Mouse (Mus musculus): ENCODE results near the gene Met. TPM values are rescaled to one million over a fixed set of nuclear protein-coding genes. Genes with fewer than 3 reads are reported as not detected.

Met gene
- total and polyA plus RNA-seq, 2 experiments from 2014 or later: 1.1 to 4.5 TPM

DNA sequence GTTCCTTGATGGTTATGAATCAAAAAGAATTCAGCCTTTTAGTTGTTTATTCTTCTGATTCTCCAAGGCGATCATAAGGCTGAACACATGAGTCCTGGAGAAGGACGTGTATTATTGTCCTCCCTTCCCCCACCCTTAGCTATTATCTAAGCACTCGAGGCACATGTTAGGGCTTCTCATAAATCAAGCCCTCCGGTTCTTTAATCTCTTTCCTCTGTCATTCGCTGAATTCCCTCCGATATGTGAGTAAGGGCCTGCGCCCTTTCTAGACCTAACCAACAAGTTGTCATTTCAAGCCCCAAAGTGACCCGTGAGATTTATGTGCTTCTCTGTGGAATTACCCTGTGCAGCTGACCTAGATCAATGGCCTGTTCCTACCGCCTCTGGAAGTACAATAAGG is 81.9 kb downstream of the Met start:
- no peaks in the 10 kb centered on the region for H3K27me3 ChIP-seq (ENCODE audit: insufficient read depth, low read length)
- H3K27ac ChIP-seq: no peak overlapping the region
- no peaks in the 10 kb centered on the region for H3K9me3 ChIP-seq (ENCODE audit: low read length)
- H3K4me1 ChIP-seq (ENCODE audit: insufficient read depth, low read length): no peaks in the 10 kb centered on the region
- no peak for DNase-seq (ENCODE audit: low spot score)
- no peak overlapping the region for H3K4me3 ChIP-seq (ENCODE audit: low read length)
- H3K36me3 ChIP-seq (ENCODE audit: insufficient read depth, low read length): no peaks in the 10 kb centered on the region
- no peak overlapping the region for H3K9ac ChIP-seq (replicated peaks; ENCODE audit: low read length)
- no peak for TF ChIP-seq CTCF (IDR thresholded peaks at IDR 0.05; ENCODE audit: low read depth)
- H3K4me2 ChIP-seq (ENCODE audit: low read depth, low read length): no peak overlapping the region
- 82% methylated on average over 9 of the region's 9 CpGs for WGBS
- no peak for ATAC-seq

DNA sequence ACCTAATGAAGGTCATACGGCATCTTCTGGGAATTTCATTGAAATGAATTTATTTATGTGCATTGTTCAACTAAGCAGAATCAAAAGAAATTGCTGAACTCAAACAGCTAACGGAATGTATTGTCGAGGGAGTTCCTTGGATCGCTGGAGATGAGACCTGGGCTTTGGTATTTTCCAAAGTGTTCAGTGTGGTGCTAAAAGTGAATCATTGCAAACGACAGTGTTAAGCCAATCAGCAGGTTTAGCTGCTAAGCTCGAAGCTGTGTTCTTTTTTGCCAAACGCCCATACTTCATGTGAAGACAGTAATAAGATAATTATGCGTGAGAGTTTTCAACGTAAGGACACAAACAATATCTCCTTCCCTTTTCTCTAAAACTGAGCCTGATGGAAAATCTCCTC is 82.7 kb downstream of the Met start:
- Histone ChIP-seq H3K9ac (replicated peaks; ENCODE audit: low read length) (no peak overlapping the region), H3K4me2 (ENCODE audit: low read depth, low read length) (no peak overlapping the region), H3K27ac (no peak overlapping the region), H3K27me3 (ENCODE audit: insufficient read depth, low read length) (no peaks in the 10 kb centered on the region), H3K4me1 (ENCODE audit: insufficient read depth, low read length) (no peaks in the 10 kb centered on the region), H3K9me3 (ENCODE audit: low read length) (no peaks in the 10 kb centered on the region), H3K4me3 (ENCODE audit: low read length) (no peak overlapping the region), H3K36me3 (ENCODE audit: insufficient read depth, low read length) (no peaks in the 10 kb centered on the region)
- WGBS: 56% methylated on average over 9 of the region's 9 CpGs
- TF ChIP-seq CTCF (IDR thresholded peaks at IDR 0.05; ENCODE audit: low read depth): no peak
- DNase-seq (ENCODE audit: low spot score) (no peak), ATAC-seq (no peak)

DNA sequence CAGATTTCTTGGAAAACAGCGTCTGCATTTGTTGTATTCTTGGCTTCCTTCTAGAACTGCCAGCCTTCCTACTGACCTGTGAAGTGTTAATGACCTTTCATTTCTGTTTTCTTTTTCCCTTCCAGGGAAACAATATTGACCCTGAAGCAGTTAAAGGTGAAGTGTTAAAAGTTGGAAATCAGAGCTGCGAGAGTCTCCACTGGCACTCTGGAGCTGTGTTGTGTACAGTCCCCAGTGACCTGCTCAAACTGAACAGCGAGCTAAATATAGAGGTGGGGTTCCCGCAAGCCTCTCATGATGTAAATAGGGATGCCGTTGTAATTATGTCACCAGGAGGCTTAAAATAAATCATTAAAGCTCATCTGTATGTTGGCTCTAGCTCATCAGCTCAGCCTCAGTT is 83.2 kb downstream of the Met start:
- H3K27me3 ChIP-seq (ENCODE audit: insufficient read depth, low read length): no peaks in the 10 kb centered on the region
- H3K27ac ChIP-seq: no peak overlapping the region
- H3K4me3 ChIP-seq (ENCODE audit: low read length): no peak overlapping the region
- 37% methylated on average over 5 of the region's 5 CpGs for WGBS
- ATAC-seq (no peak), DNase-seq (ENCODE audit: low spot score) (no peak)
- H3K4me1 ChIP-seq (ENCODE audit: insufficient read depth, low read length): no peaks in the 10 kb centered on the region
- H3K4me2 ChIP-seq (ENCODE audit: low read depth, low read length): no peak overlapping the region
- TF ChIP-seq CTCF (IDR thresholded peaks at IDR 0.05; ENCODE audit: low read depth): no peak
- no peaks in the 10 kb centered on the region for H3K9me3 ChIP-seq (ENCODE audit: low read length)
- no peaks in the 10 kb centered on the region for H3K36me3 ChIP-seq (ENCODE audit: insufficient read depth, low read length)
- no peak overlapping the region for H3K9ac ChIP-seq (replicated peaks; ENCODE audit: low read length)

DNA sequence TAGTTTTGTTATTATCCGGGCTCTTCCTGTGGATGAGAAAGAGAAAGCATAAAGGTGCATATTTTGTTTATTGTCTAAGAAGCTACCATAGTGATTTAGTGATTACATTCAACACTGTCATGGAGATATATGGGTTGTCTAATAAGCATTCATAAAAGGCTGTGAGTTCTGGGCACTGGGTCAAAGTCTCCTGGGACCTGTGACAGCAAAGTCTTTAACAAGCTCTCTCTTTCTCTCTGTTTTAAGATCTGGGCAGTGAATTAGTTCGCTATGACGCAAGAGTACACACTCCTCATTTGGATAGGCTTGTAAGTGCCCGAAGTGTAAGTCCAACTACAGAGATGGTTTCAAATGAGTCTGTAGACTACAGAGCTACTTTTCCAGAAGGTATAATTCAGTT is 85.2 kb downstream of the Met start:
- Histone ChIP-seq H3K9me3 (ENCODE audit: low read length) (no peaks in the 10 kb centered on the region), H3K4me1 (ENCODE audit: insufficient read depth, low read length) (no peaks in the 10 kb centered on the region), H3K4me2 (ENCODE audit: low read depth, low read length) (no peak overlapping the region), H3K36me3 (ENCODE audit: insufficient read depth, low read length) (no peaks in the 10 kb centered on the region), H3K27me3 (ENCODE audit: insufficient read depth, low read length) (no peaks in the 10 kb centered on the region), H3K9ac (replicated peaks; ENCODE audit: low read length) (no peak overlapping the region), H3K4me3 (ENCODE audit: low read length) (no peak overlapping the region), H3K27ac (no peak overlapping the region)
- whole genome bisulfite sequencing: 64% methylated on average over 4 of the region's 4 CpGs
- ATAC-seq (peak; percentile 56; the same call in 1 of the 2 replicates), DNase-seq (ENCODE audit: low spot score) (peak; percentile 24)
- no peak for TF ChIP-seq CTCF (IDR thresholded peaks at IDR 0.05; ENCODE audit: low read depth)

DNA sequence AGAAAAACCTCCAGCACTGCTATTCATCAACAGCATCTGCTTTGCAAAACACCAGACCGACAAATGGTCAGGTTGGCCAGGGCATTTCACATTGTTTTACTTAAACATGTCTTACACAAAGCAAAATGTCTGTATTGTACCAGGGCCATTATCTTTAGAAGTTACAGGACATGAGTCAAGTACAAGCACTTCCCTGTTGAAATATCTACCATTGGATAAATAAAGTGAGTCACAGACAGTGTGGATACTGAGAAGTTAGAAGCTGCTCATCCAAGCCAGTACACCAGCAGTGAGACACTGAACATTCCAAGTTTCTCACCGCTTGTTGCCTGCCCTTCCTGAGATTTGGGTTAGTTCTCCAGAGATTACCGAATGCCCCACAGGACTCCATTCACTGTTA is 86.0 kb downstream of the Met start:
- no peak overlapping the region for H3K4me3 ChIP-seq (ENCODE audit: low read length)
- DNase-seq (ENCODE audit: low spot score) (no peak), ATAC-seq (no peak)
- H3K9me3 ChIP-seq (ENCODE audit: low read length): no peaks in the 10 kb centered on the region
- H3K27me3 ChIP-seq (ENCODE audit: insufficient read depth, low read length): no peaks in the 10 kb centered on the region
- 83% methylated on average over 3 of the region's 3 CpGs for WGBS
- H3K4me1 ChIP-seq (ENCODE audit: insufficient read depth, low read length): no peaks in the 10 kb centered on the region
- H3K4me2 ChIP-seq (ENCODE audit: low read depth, low read length): no peak overlapping the region
- no peak overlapping the region for H3K9ac ChIP-seq (replicated peaks; ENCODE audit: low read length)
- H3K27ac ChIP-seq: no peak overlapping the region
- no peaks in the 10 kb centered on the region for H3K36me3 ChIP-seq (ENCODE audit: insufficient read depth, low read length)
- no peak for TF ChIP-seq CTCF (IDR thresholded peaks at IDR 0.05; ENCODE audit: low read depth)

DNA sequence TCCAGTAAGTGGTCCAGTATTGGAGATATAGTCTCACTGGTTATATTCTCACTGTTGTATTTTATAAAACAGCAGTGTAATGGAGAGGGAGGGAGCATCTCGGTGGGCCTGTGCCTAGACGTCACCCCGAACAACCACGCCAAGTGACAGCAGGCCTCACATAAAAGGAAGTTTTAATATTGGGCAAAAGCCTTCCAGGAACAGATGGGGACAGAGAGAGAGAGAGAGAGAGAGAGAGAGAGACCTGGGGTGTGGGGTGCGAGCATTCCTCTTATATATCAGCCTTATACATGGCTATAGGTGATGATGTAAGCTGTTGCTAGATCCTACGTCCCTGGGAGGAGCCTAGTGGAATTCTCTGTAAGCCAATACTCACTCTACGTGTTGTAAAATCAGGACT is 90.7 kb downstream of the Met start:
- H3K4me2 ChIP-seq (ENCODE audit: low read depth, low read length): no peak overlapping the region
- ATAC-seq (0 out of 2 replicates have a peak, but pooled peaks have one; percentile 45), DNase-seq (ENCODE audit: low spot score) (no peak)
- no peaks in the 10 kb centered on the region for H3K36me3 ChIP-seq (ENCODE audit: insufficient read depth, low read length)
- no peak for TF ChIP-seq CTCF (IDR thresholded peaks at IDR 0.05; ENCODE audit: low read depth)
- H3K27me3 ChIP-seq (ENCODE audit: insufficient read depth, low read length): no peaks in the 10 kb centered on the region
- no peaks in the 10 kb centered on the region for H3K9me3 ChIP-seq (ENCODE audit: low read length)
- H3K4me1 ChIP-seq (ENCODE audit: insufficient read depth, low read length): no peaks in the 10 kb centered on the region
- no peak overlapping the region for H3K27ac ChIP-seq
- H3K4me3 ChIP-seq (ENCODE audit: low read length): no peak overlapping the region
- H3K9ac ChIP-seq (replicated peaks; ENCODE audit: low read length): no peak overlapping the region
- 70% methylated on average over 7 of the region's 7 CpGs for WGBS

DNA sequence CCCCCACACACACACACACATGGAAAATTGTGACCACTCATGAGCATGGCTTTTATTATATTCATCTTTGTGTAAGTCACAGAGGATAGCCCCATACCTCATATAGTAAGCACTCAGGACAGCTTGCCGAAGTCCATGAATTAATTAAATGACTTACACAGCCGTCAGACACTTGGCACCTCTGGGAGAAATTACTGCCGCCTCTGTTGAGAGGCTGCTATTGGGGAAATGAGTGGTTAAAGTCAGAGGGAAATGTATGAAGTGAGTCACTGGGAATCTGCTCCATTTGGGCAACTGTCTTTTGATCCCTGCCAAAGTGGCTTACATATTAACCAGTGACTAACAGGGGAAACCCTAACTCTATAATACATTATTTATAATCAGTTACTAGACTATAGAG is 91.2 kb downstream of the Met start:
- WGBS: 16% methylated on average over 3 of the region's 3 CpGs
- Histone ChIP-seq H3K4me3 (ENCODE audit: low read length) (no peak overlapping the region), H3K27me3 (ENCODE audit: insufficient read depth, low read length) (no peaks in the 10 kb centered on the region), H3K36me3 (ENCODE audit: insufficient read depth, low read length) (no peaks in the 10 kb centered on the region), H3K4me2 (ENCODE audit: low read depth, low read length) (no peak overlapping the region), H3K4me1 (ENCODE audit: insufficient read depth, low read length) (no peaks in the 10 kb centered on the region), H3K9me3 (ENCODE audit: low read length) (no peaks in the 10 kb centered on the region), H3K9ac (replicated peaks; ENCODE audit: low read length) (no peak overlapping the region), H3K27ac (no peak overlapping the region)
- ATAC-seq: peak; percentile 75
- peak; percentile 54 for DNase-seq (ENCODE audit: low spot score)
- TF ChIP-seq CTCF (IDR thresholded peaks at IDR 0.05; ENCODE audit: low read depth): no peak
